Mouse (Mus musculus) urinary bladder, postnatal 25 days (tissue): ENCODE measurements around the gene Spin2e.
"Not testable (repeated sequence)": the region's sequence is repeated elsewhere in the genome, so short reads cannot be mapped to it uniquely, and the experiment has no call there.

Experiments used
- DNase-seq: peaks from one replicate; pipeline ENCODE4 v3.0.0; 2022; ENCODE audit warnings: low spot score

The Spin2e gene

GRCm38 (mm10) chrX:31618820-31619219, at the start of gene Spin2e:
Spin2e (minus strand) TSS chrX:31618920.
- not testable (repeated sequence) for DNase-seq

- DNase-seq, result not testable (repeated sequence)
Measured at GRCm38 (mm10) chrX:31574183-31574582, 44.5 kb downstream of the Spin2e start, which contains the start of gene Gm21883. Gm21883 (minus strand) TSS chrX:31574283.
